Mouse (Mus musculus): ENCODE results near the gene Cldn16. TPM values are rescaled to one million over a fixed set of nuclear protein-coding genes. Genes with fewer than 3 reads are reported as not detected.
"Not testable (repeated sequence)": the region's sequence is repeated elsewhere in the genome, so short reads cannot be mapped to it uniquely, and the experiment has no call there.

Cldn16 gene
- polyA plus RNA-seq, 1 experiment from 2014 or later = not detected

GRCm38 (mm10) chr16:26495721-26496120 is 32.8 kb downstream of the Cldn16 start:
- H3K27ac ChIP-seq = no peak overlapping the region
- H3K4me1 ChIP-seq = no peaks in the 10 kb centered on the region
- no peaks in the 10 kb centered on the region for H3K9me3 ChIP-seq (replicated peaks)
- H3K36me3 ChIP-seq (ENCODE audit: poor library complexity, severe bottlenecking) = no peaks in the 10 kb centered on the region
- H3K27me3 ChIP-seq = no peaks in the 10 kb centered on the region
- 11% methylated on average over 2 of the region's 2 CpGs for WGBS
- no peak overlapping the region for H3K9ac ChIP-seq
- ATAC-seq = no peak
- no peak overlapping the region for H3K4me3 ChIP-seq
- no peak overlapping the region for H3K4me2 ChIP-seq

GRCm38 (mm10) chr16:26499705-26500104 is 36.8 kb downstream of the Cldn16 start:
- not testable (repeated sequence) for ATAC-seq; H3K9ac ChIP-seq; H3K27ac ChIP-seq; H3K4me3 ChIP-seq; H3K36me3 ChIP-seq (ENCODE audit: poor library complexity, severe bottlenecking); H3K4me2 ChIP-seq; H3K27me3 ChIP-seq; H3K4me1 ChIP-seq; H3K9me3 ChIP-seq (replicated peaks)
- 94% methylated on average over 3 of the region's 3 CpGs for WGBS

GRCm38 (mm10) chr16:26500738-26501137 is 37.8 kb downstream of the Cldn16 start:
- Histone ChIP-seq H3K4me3 (no peak overlapping the region), H3K27ac (no peak overlapping the region), H3K9me3 (replicated peaks) (no peaks in the 10 kb centered on the region), H3K9ac (no peak overlapping the region), H3K4me1 (no peaks in the 10 kb centered on the region), H3K36me3 (ENCODE audit: poor library complexity, severe bottlenecking) (no peaks in the 10 kb centered on the region), H3K4me2 (no peak overlapping the region), H3K27me3 (no peaks in the 10 kb centered on the region)
- no peak for ATAC-seq
- WGBS = 89% methylated on average over 3 of the region's 3 CpGs

- H3K4me2 ChIP-seq = no peak overlapping the region
- no peaks in the 10 kb centered on the region for H3K9me3 ChIP-seq (replicated peaks)
- no peak overlapping the region for H3K9ac ChIP-seq
- H3K36me3 ChIP-seq (ENCODE audit: poor library complexity, severe bottlenecking) = no peaks in the 10 kb centered on the region
- 90% methylated on average over 4 of the region's 4 CpGs for WGBS
- no peaks in the 10 kb centered on the region for H3K4me1 ChIP-seq
- no peak overlapping the region for H3K4me3 ChIP-seq
- no peak for ATAC-seq
- H3K27me3 ChIP-seq = no peaks in the 10 kb centered on the region
- no peak overlapping the region for H3K27ac ChIP-seq
Observed at GRCm38 (mm10) chr16:26504961-26505360, 42.0 kb downstream of the Cldn16 start.

GRCm38 (mm10) chr16:26519596-26519995 is 56.7 kb downstream of the Cldn16 start:
- no peaks in the 10 kb centered on the region for H3K27me3 ChIP-seq
- H3K9ac ChIP-seq = no peak overlapping the region
- H3K4me2 ChIP-seq = no peak overlapping the region
- H3K4me1 ChIP-seq = no peaks in the 10 kb centered on the region
- no peak overlapping the region for H3K27ac ChIP-seq
- no peak for ATAC-seq
- H3K36me3 ChIP-seq (ENCODE audit: poor library complexity, severe bottlenecking) = no peaks in the 10 kb centered on the region
- no peak overlapping the region for H3K4me3 ChIP-seq
- 57% methylated on average over 2 of the region's 2 CpGs for WGBS
- no peaks in the 10 kb centered on the region for H3K9me3 ChIP-seq (replicated peaks)

GRCm38 (mm10) chr16:26525832-26526231 is 62.9 kb downstream of the Cldn16 start:
- Histone ChIP-seq H3K36me3 (ENCODE audit: poor library complexity, severe bottlenecking) (no peaks in the 10 kb centered on the region), H3K27me3 (no peaks in the 10 kb centered on the region), H3K4me1 (peaks cover 20% of the 10 kb centered on the region), H3K27ac (no peak overlapping the region), H3K4me2 (no peak overlapping the region), H3K4me3 (no peak overlapping the region), H3K9ac (no peak overlapping the region), H3K9me3 (replicated peaks) (no peaks in the 10 kb centered on the region)
- 58% methylated on average over 5 of the region's 5 CpGs for WGBS
- no peak; the same call in 1 of the 2 replicates for ATAC-seq

- no peaks in the 10 kb centered on the region for H3K9me3 ChIP-seq (replicated peaks)
- no peak within 1 kb of the TSS for H3K27ac ChIP-seq
- 90% methylated on average over 4 of the region's 4 CpGs for WGBS
Observed at GRCm38 (mm10) chr16:26526669-26527068, 63.7 kb downstream of the Cldn16 start, which contains the start of gene Tmem207. TSS of gene Tmem207 (minus strand) at chr16:26526769.

GRCm38 (mm10) chr16:26527931-26528666 is 65.2 kb downstream of the Cldn16 start:
- Histone ChIP-seq H3K4me2 (peak overlapping the region; percentile 29; the same call in 1 of the 2 replicates), H3K9ac (no peak overlapping the region), H3K4me3 (no peak overlapping the region), H3K27me3 (no peaks in the 10 kb centered on the region), H3K4me1 (peaks cover 20% of the 10 kb centered on the region), H3K36me3 (ENCODE audit: poor library complexity, severe bottlenecking) (no peaks in the 10 kb centered on the region), H3K9me3 (replicated peaks) (no peaks in the 10 kb centered on the region), H3K27ac (peak overlapping the region; percentile 3; the same call in 1 of the 2 replicates)
- ATAC-seq = peak; percentile 96
- WGBS = 28% methylated on average over 10 of the region's 10 CpGs

More at GRCm38 (mm10) chr16:26526669-26527068, 63.7 kb downstream of the Cldn16 start, which contains the start of gene Tmem207:
- Histone ChIP-seq H3K4me2 (no peak within 1 kb of the TSS), H3K4me1 (peaks cover 20% of the 10 kb centered on the region), H3K36me3 (ENCODE audit: poor library complexity, severe bottlenecking) (no peaks in the 10 kb centered on the region), H3K27me3 (no peaks in the 10 kb centered on the region), H3K4me3 (no peak within 1 kb of the TSS), H3K9ac (no peak within 1 kb of the TSS)
- ATAC-seq = no peak

GRCm38 (mm10) chr16:26530451-26530850 is 67.5 kb downstream of the Cldn16 start:
- no peak overlapping the region for H3K4me2 ChIP-seq
- no peaks in the 10 kb centered on the region for H3K9me3 ChIP-seq (replicated peaks)
- H3K4me1 ChIP-seq = peaks cover 20% of the 10 kb centered on the region
- H3K27ac ChIP-seq = no peak overlapping the region
- no peaks in the 10 kb centered on the region for H3K27me3 ChIP-seq
- H3K9ac ChIP-seq = no peak overlapping the region
- H3K36me3 ChIP-seq (ENCODE audit: poor library complexity, severe bottlenecking) = no peaks in the 10 kb centered on the region
- H3K4me3 ChIP-seq = no peak overlapping the region
- no peak for ATAC-seq
- WGBS = 95% methylated on average over 1 of the region's 1 CpGs

- Histone ChIP-seq H3K36me3 (ENCODE audit: poor library complexity, severe bottlenecking) (no peaks in the 10 kb centered on the region), H3K9me3 (replicated peaks) (no peaks in the 10 kb centered on the region), H3K27me3 (no peaks in the 10 kb centered on the region), H3K9ac (no peak overlapping the region), H3K4me2 (no peak overlapping the region), H3K4me3 (no peak overlapping the region), H3K27ac (no peak overlapping the region), H3K4me1 (peaks cover 14% of the 10 kb centered on the region)
- no peak for ATAC-seq
- WGBS = 89% methylated on average over 1 of the region's 1 CpGs
Observed at GRCm38 (mm10) chr16:26532287-26532686, 69.4 kb downstream of the Cldn16 start.

All from forebrain, embryonic 13.5 days (tissue).